Mouse (Mus musculus) thymus, adult 18-20 months (tissue): ENCODE results near the gene Teddm1b.
A peak's percentile ranks its signal among the peaks of the same experiment; 100 is the strongest.
"Not testable (repeated sequence)": the region's sequence is repeated elsewhere in the genome, so short reads cannot be mapped to it uniquely, and the experiment has no call there.

Experiments used
- DNase-seq, 2 experiments: peaks; one replicate each; pipeline ENCODE4 v3.0.0; 2022; ENCODE audit warnings: mixed read lengths in 2 of 2

Teddm1b gene

DNA sequence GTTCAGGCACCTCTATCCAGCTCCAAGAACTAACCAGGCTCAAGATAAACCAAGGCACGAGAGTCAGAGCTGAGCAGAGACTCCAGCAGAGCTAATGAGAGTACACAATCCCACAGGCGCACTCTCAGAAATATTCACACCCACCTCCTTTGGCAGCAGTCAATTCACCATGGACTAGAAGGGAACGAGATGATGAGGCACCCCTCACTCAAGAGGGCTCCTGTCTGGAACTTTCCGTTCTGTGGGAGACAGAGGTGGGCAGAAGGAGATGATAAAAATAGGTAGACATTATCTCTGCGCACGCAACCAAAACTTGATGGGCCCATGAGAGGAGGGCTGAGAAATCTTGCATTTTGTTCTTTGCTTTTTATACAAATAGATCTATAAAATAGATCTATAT, at the start of gene Teddm1b:
TSS of gene Teddm1b (plus strand) at position 301 of the 400 bp plus-strand sequence.
- no peak for DNase-seq

DNA sequence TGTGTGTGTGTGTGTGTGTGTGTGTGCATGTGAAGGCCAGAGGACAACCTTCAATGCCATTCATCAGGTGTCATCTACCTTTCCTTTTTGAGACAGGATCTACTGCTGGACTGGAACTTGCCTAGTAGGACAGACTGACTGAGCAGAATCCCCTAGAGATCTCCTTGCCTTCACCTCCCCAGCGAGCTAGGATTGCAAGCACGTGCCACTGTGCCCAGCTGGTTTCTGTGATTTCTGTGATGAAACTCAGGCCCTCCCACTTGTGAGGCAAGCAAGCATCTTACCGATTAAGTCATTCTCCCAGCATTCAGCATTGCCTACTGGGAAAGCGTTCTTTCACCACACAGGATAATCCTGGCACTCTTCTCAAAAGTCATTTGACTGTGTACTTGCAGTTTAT, 43.4 kb upstream of the Teddm1b start:
- DNase-seq: no peak

- DNase-seq: no peak
Observed at GRCm38 (mm10) chr1:153836036-153836435, 38.1 kb upstream of the Teddm1b start.

GRCm38 (mm10) chr1:153842121-153842740, 31.9 kb upstream of the Teddm1b start:
- DNase-seq: peak; percentile 54 to 72

DNA sequence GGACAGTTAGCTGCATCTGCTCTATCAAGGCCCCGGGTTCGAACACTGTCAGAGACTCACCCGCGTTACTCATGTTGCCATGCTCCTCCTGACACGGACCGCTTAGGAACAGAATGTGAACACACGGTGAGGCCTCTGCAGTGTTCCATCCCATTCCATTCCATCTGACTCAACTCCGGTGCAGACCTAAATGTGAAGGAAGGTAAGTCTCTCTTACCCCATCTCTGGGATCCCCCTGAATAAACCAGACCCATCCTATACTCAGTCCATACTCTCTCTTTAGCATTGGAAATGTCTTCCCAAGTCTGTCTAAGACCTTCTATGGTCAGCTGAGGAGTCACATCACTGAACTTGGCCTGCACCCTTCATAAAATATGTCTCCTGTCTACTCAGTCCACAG, 30.1 kb upstream of the Teddm1b start, which contains the start of gene Rgsl1:
TSS of gene Rgsl1 (minus strand) at position 101 of the 400 bp plus-strand sequence.
- no peak for DNase-seq

DNA sequence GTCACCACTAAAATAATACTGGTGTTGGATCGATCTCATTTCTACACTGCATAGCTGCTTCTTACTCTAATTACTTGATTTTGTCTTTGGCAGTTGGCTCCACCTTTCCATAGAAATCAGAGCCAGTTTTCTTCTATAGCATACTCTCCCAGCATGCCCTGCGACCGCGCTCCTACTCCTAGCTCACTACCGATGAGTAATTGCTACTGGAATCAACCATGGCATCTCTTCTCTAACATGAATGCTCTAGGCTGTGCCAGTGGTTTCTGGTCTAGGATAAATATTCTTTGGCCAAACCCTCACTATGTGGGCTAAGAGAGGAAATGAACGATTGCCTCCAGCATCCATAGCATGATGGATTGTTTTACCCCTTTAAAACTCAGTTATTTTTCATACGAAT, 27.7 kb upstream of the Teddm1b start:
- no peak for DNase-seq

GRCm38 (mm10) chr1:153846867-153847266, 27.3 kb upstream of the Teddm1b start:
- DNase-seq: no peak

DNA sequence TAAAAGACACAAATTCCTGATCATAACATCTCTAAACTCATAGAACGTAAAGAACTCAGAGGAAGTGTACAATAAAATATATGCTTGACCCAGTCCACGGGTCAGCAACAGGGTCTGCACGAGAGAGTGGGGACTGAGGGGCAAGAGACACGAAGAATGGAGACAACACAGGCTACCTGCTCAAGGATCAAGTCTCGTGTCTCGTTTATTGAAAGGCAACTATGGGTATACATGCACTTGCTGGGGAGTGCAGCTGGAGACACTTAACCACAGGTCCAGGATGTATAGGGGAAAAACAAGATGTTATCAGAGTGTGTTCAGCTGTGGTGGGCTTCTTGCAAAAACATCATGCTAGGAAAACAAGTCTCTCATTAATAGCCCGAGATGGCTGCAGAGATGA, 21.4 kb upstream of the Teddm1b start:
- DNase-seq: peak; percentile 21 to 41

DNA sequence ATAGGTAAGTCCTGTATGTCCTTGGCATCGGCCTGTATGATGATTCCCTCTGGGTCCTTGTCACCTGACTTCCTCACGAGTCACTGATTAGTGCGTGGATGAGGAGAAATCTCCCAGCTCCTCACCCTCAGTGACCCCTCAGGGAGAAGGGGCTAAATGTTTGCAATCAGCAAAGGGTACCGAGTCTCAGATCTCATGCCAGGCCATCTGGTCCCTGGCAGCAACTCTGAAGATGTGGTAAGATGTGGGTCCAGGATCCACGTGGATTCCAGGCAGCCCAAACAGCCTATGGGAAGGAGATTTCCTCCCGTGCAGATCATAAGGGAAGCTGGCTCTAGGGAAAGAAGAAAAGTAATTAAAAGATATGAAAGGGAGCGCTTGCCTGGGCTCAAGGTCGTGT, 18.2 kb upstream of the Teddm1b start:
- no peak for DNase-seq

DNA sequence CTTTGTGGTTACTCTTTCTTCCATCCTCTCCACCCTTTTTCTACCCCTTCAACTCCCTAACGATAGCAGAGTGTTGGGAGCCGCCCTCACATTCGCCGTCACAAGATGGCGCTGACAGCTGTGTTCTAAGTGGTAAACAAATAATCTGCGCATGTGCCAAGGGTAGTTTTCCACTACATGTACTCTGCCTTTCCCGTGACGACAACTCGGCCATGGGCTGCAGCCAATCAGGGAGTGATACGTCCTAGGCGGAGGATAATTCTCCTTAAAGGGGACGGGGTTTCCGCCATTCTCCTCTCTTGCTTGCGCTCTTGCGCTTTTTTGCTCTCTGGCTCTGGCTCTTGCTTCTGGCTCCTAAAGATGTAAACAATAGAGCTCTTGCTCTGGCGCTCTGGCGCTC, 6.2 kb downstream of the Teddm1b start:
- not testable (repeated sequence) for DNase-seq

DNA sequence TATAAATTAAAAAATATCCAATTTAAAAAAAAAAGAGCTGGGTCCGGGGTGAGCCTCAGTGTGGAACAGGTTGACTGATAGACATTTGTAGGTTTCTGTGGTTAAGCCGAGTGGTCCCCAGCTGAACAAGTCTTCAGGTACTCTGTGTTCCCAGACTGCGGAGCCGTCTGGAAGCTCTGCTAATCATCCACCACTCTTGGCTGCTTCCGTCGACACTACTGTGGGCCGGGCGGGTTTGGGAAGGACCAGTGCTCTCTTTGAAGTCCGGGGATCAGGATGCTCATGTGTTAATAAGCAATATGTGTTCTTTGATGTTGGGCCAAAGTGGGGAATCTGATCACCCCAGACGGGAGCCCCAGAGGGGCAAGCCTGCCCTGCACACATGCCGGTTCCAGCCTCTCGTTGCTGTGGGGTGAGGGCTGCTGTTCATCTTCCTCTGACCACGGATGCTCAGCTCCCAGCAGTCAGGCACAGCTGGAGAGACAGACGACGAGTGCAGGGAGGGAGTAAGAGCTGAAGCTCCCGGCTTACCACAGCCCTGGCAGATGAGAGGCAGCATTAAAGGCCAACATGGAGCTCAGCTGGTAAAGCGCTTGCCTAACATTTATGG, 12.0 kb downstream of the Teddm1b start:
- no peak for DNase-seq

DNA sequence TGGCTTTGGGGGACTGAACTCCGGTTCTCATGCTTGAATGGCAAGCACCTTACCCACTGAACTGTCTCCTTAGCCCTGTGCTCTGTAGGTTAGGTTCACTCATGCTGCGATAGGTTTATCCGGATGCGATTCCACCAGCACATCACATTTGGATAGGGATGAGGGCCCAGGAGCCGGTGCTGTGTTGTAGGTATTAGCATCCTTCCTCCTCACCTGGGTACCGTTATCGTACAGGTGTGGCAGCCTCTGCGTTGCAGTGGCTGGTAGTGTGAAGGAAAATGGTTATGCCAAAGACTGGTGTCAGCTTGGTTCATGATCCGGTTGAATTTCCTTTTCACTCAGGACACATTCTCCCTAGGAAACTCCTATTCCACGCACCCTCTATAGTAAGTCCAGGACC, 16.0 kb downstream of the Teddm1b start:
- no peak for DNase-seq

GRCm38 (mm10) chr1:153891442-153891841, 17.3 kb downstream of the Teddm1b start, which contains the start of gene Teddm1a:
Gene Teddm1a (plus strand): TSS chr1:153891742.
- DNase-seq: no peak

GRCm38 (mm10) chr1:153893746-153894145, 19.6 kb downstream of the Teddm1b start:
- DNase-seq: no peak

DNA sequence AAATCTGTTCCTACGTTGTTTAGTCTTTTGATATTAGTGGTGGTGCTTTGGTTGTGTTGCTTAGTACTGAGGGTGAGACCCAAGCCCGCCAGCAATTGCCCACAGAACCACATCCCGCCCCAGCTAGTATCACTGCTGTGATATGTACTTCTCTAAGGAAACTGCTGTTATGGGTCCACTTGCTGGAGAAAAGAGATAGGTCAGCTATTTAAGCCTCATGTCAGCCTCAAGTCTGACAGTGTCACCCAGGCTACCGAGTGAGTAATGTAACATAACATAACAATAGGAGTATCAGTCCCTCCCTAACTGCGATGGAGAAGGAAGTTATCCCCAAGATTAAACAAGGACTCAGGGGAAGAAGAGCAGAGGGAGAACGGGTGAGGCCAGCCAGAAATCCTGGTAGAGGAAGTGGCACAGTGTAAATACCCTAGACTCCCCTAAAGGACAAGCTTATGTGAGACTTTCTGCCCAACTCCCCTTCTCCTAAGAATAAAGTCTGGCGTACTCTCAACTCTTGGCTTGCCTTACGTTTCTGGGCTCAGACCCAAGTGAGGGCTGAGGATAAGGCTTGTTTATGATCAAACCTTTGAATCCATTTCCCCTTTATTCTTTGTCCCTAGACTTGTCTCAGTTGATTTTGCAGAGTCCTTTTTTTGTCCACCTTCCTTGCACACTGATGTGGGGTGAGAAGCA, 20.2 kb downstream of the Teddm1b start:
- DNase-seq: no peak

DNA sequence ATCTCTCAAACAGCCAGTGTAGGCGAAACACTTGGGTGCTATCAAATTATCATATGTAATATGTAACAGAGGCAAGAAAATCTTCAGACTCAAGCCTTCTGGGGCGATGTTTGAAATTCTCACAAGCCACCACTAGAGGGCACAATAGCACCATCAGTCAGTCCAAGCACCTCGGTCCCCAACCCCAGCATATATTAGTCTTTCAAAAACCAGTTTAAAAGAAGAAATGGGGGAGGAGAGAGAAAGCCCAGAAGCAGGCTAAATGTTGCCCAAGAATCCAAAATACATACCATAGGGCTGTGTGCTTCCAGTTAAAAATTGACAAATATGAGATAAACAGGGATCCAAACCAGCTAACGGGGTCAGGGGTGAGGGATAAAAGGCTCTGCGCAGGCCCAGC, 20.8 kb downstream of the Teddm1b start:
- DNase-seq: peak; percentile 22 to 37

- DNase-seq: no peak
Observed at GRCm38 (mm10) chr1:153897196-153897595, 23.1 kb downstream of the Teddm1b start.

- no peak for DNase-seq
Observed at GRCm38 (mm10) chr1:153898989-153899730, 25.0 kb downstream of the Teddm1b start.

DNA sequence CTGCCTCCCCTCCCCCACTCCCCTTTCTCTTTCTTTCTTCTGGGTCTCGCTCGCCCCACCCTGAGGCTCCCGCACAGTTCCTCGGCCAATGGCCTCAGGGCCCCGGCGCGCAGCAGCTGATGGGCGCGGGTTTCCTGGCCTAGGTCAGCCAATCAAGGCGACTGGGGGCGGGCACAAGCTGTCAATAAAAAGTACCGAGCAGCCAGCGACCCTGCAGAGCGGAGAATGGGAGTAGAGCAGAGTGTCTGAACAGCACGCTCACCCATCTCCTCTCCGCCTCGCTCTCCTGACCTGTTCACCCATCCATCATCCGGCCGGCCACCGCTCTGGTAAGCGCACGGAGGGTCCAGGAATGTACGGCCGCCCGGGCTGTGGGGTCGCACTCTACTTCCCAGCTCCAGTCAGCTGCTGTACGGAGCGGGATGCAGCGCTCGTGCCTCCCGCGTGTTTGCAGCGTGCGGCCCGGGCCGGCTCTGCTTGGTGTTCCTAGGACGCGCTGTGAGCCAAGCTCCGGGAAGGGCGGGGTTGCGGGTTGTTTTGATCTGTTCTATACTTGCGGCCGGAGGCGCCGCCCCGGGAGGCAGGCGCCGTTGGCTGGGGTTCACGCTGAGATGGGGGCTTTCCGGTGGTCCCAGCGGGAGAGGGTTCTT, 25.7 kb downstream of the Teddm1b start, which contains the start of the genes Glul and Teddm2:
TSS of gene Glul (plus strand) at position 214 of the 650 bp plus-strand sequence.
TSS of gene Teddm2 (minus strand) at position 498 of the 650 bp plus-strand sequence.
- peak; percentile 95 to 96 for DNase-seq

DNA sequence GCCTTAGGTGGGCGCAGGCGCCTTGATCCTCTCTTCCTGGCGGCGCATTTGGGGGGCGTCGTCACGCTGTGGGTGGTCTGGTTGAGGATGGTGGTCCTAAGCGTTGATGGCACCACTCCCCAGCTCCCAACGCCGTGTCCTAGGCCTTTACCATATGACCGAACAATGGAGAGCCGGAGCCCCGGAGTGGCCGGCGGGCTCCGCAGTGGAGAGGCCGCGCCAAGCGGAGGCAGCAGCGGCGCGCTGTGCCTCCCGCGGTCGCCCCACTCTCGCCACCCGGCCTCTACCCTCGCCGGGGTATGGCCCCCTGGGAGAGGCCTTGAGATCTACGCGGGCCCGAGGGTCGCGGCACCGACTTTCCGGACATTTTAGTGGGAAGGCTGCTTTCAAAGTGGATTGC, 26.2 kb downstream of the Teddm1b start:
- DNase-seq: peak in 1 of 2 experiments; percentile 62

GRCm38 (mm10) chr1:153900860-153901730, 26.9 kb downstream of the Teddm1b start:
- DNase-seq: no peak
